Mouse (Mus musculus): ENCODE results near the gene Gnaz.

Gene Gnaz

GRCm38 (mm10) chr10:74966850-74967451, at the start of gene Gnaz:
Gnaz (plus strand) TSS chr10:74967177.
- peaks cover 3% of the 10 kb centered on the region for H3K27me3 ChIP-seq (ENCODE audit: control insufficient read depth, insufficient read depth, low read length, poor library complexity, severe bottlenecking)
- H3K36me3 ChIP-seq (ENCODE audit: control insufficient read depth, insufficient read depth, low read length, poor library complexity, severe bottlenecking), result no peaks in the 10 kb centered on the region
- DNase-seq (ENCODE audit: low read depth, low spot score), result peak; percentile 89

GRCm38 (mm10) chr10:74919277-74919676, 47.7 kb upstream of the Gnaz start:
- Histone ChIP-seq H3K36me3 (ENCODE audit: control insufficient read depth, insufficient read depth, low read length, poor library complexity, severe bottlenecking) (no peaks in the 10 kb centered on the region), H3K27me3 (ENCODE audit: control insufficient read depth, insufficient read depth, low read length, poor library complexity, severe bottlenecking) (no peaks in the 10 kb centered on the region)
- no peak for DNase-seq (ENCODE audit: low read depth, low spot score)

- DNase-seq (ENCODE audit: low read depth, low spot score), result peak; percentile 69
- Histone ChIP-seq H3K27me3 (ENCODE audit: control insufficient read depth, insufficient read depth, low read length, poor library complexity, severe bottlenecking) (no peaks in the 10 kb centered on the region), H3K36me3 (ENCODE audit: control insufficient read depth, insufficient read depth, low read length, poor library complexity, severe bottlenecking) (no peaks in the 10 kb centered on the region)
Observed at GRCm38 (mm10) chr10:74920853-74921567, 46.0 kb upstream of the Gnaz start.

- Histone ChIP-seq H3K27me3 (ENCODE audit: control insufficient read depth, insufficient read depth, low read length, poor library complexity, severe bottlenecking) (no peaks in the 10 kb centered on the region), H3K36me3 (ENCODE audit: control insufficient read depth, insufficient read depth, low read length, poor library complexity, severe bottlenecking) (no peaks in the 10 kb centered on the region)
- no peak for DNase-seq (ENCODE audit: low read depth, low spot score)
Observed at GRCm38 (mm10) chr10:74921614-74922013, 45.4 kb upstream of the Gnaz start.

- peak; percentile 34 for DNase-seq (ENCODE audit: low read depth, low spot score)
- H3K36me3 ChIP-seq (ENCODE audit: control insufficient read depth, insufficient read depth, low read length, poor library complexity, severe bottlenecking), result no peaks in the 10 kb centered on the region
- no peaks in the 10 kb centered on the region for H3K27me3 ChIP-seq (ENCODE audit: control insufficient read depth, insufficient read depth, low read length, poor library complexity, severe bottlenecking)
Observed at GRCm38 (mm10) chr10:74922763-74923162, 44.2 kb upstream of the Gnaz start.

- Histone ChIP-seq H3K36me3 (ENCODE audit: control insufficient read depth, insufficient read depth, low read length, poor library complexity, severe bottlenecking) (no peaks in the 10 kb centered on the region), H3K27me3 (ENCODE audit: control insufficient read depth, insufficient read depth, low read length, poor library complexity, severe bottlenecking) (no peaks in the 10 kb centered on the region)
- no peak for DNase-seq (ENCODE audit: low read depth, low spot score)
Observed at GRCm38 (mm10) chr10:74924274-74924673, 42.7 kb upstream of the Gnaz start.

- DNase-seq (ENCODE audit: low read depth, low spot score), result peak; percentile 54
- no peaks in the 10 kb centered on the region for H3K27me3 ChIP-seq (ENCODE audit: control insufficient read depth, insufficient read depth, low read length, poor library complexity, severe bottlenecking)
- H3K36me3 ChIP-seq (ENCODE audit: control insufficient read depth, insufficient read depth, low read length, poor library complexity, severe bottlenecking), result no peaks in the 10 kb centered on the region
Observed at GRCm38 (mm10) chr10:74925324-74925723, 41.7 kb upstream of the Gnaz start.

- DNase-seq (ENCODE audit: low read depth, low spot score), result no peak
- H3K36me3 ChIP-seq (ENCODE audit: control insufficient read depth, insufficient read depth, low read length, poor library complexity, severe bottlenecking), result no peaks in the 10 kb centered on the region
Observed at GRCm38 (mm10) chr10:74928276-74928675, 38.7 kb upstream of the Gnaz start.

GRCm38 (mm10) chr10:74929578-74929977, 37.4 kb upstream of the Gnaz start:
- no peaks in the 10 kb centered on the region for H3K27me3 ChIP-seq (ENCODE audit: control insufficient read depth, insufficient read depth, low read length, poor library complexity, severe bottlenecking)
- H3K36me3 ChIP-seq (ENCODE audit: control insufficient read depth, insufficient read depth, low read length, poor library complexity, severe bottlenecking), result no peaks in the 10 kb centered on the region
- peak; percentile 38 for DNase-seq (ENCODE audit: low read depth, low spot score)

More at GRCm38 (mm10) chr10:74928276-74928675, 38.7 kb upstream of the Gnaz start:
- no peaks in the 10 kb centered on the region for H3K27me3 ChIP-seq (ENCODE audit: control insufficient read depth, insufficient read depth, low read length, poor library complexity, severe bottlenecking)

GRCm38 (mm10) chr10:74930541-74930940, 36.4 kb upstream of the Gnaz start:
- Histone ChIP-seq H3K36me3 (ENCODE audit: control insufficient read depth, insufficient read depth, low read length, poor library complexity, severe bottlenecking) (no peaks in the 10 kb centered on the region), H3K27me3 (ENCODE audit: control insufficient read depth, insufficient read depth, low read length, poor library complexity, severe bottlenecking) (no peaks in the 10 kb centered on the region)
- no peak for DNase-seq (ENCODE audit: low read depth, low spot score)

GRCm38 (mm10) chr10:74931631-74932030, 35.3 kb upstream of the Gnaz start:
- Histone ChIP-seq H3K27me3 (ENCODE audit: control insufficient read depth, insufficient read depth, low read length, poor library complexity, severe bottlenecking) (no peaks in the 10 kb centered on the region), H3K36me3 (ENCODE audit: control insufficient read depth, insufficient read depth, low read length, poor library complexity, severe bottlenecking) (no peaks in the 10 kb centered on the region)
- no peak for DNase-seq (ENCODE audit: low read depth, low spot score)

- no peaks in the 10 kb centered on the region for H3K36me3 ChIP-seq (ENCODE audit: control insufficient read depth, insufficient read depth, low read length, poor library complexity, severe bottlenecking)
- no peak for DNase-seq (ENCODE audit: low read depth, low spot score)
- no peaks in the 10 kb centered on the region for H3K27me3 ChIP-seq (ENCODE audit: control insufficient read depth, insufficient read depth, low read length, poor library complexity, severe bottlenecking)
Observed at GRCm38 (mm10) chr10:74932487-74932886, 34.5 kb upstream of the Gnaz start.

GRCm38 (mm10) chr10:74933548-74934190, 33.3 kb upstream of the Gnaz start:
- H3K27me3 ChIP-seq (ENCODE audit: control insufficient read depth, insufficient read depth, low read length, poor library complexity, severe bottlenecking), result no peaks in the 10 kb centered on the region
- DNase-seq (ENCODE audit: low read depth, low spot score), result no peak
- no peaks in the 10 kb centered on the region for H3K36me3 ChIP-seq (ENCODE audit: control insufficient read depth, insufficient read depth, low read length, poor library complexity, severe bottlenecking)

- H3K36me3 ChIP-seq (ENCODE audit: control insufficient read depth, insufficient read depth, low read length, poor library complexity, severe bottlenecking), result no peaks in the 10 kb centered on the region
- no peak for DNase-seq (ENCODE audit: low read depth, low spot score)
- no peaks in the 10 kb centered on the region for H3K27me3 ChIP-seq (ENCODE audit: control insufficient read depth, insufficient read depth, low read length, poor library complexity, severe bottlenecking)
Observed at GRCm38 (mm10) chr10:74934521-74934920, 32.5 kb upstream of the Gnaz start.

GRCm38 (mm10) chr10:74935016-74935415, 32.0 kb upstream of the Gnaz start:
- Histone ChIP-seq H3K27me3 (ENCODE audit: control insufficient read depth, insufficient read depth, low read length, poor library complexity, severe bottlenecking) (no peaks in the 10 kb centered on the region), H3K36me3 (ENCODE audit: control insufficient read depth, insufficient read depth, low read length, poor library complexity, severe bottlenecking) (no peaks in the 10 kb centered on the region)
- DNase-seq (ENCODE audit: low read depth, low spot score), result peak; percentile 46
